Mouse (Mus musculus) intestine, embryonic 16.5 days (tissue): ENCODE measurements at regions not wholly inside any gene's neighbourhood (a gene's known extent, or its start where the extent isn't known, plus 50 kb on each side); places are given as distances from the start of the nearest gene placed in this dataset.
"Not testable (repeated sequence)": the region's sequence is repeated elsewhere in the genome, so short reads cannot be mapped to it uniquely, and the experiment has no call there.

Experiments
- ATAC-seq: fragments of 200-750 bp; cut with Nextera tagmentation; 2 replicates; pipeline ENCODE4 v1.8.0; 2017; ENCODE audit warnings: moderate TSS enrichment, moderate library complexity
- H3K27ac ChIP-seq: fragments of 300-500 bp; sonication (generic); 2 replicates; pipeline ENCODE4 v1.5.1; 2014; ENCODE audit warnings: mild to moderate bottlenecking, low read length
- H3K27me3 ChIP-seq: fragments of 300-500 bp; sonication (generic); replicated peaks from 2 replicates; pipeline ENCODE4 v1.6.1; 2014; ENCODE audit warnings: low read length, control low read depth, mixed read lengths; ENCODE audit not compliant: control insufficient read depth, insufficient read depth
- H3K36me3 ChIP-seq: fragments of 300-500 bp; sonication (generic); 2 replicates; pipeline ENCODE4 v1.6.1; 2014; ENCODE audit warnings: low read length, control low read depth; ENCODE audit not compliant: control insufficient read depth, insufficient read depth
- H3K4me1 ChIP-seq: fragments of 300-500 bp; sonication (generic); 2 replicates; pipeline ENCODE4 v1.6.1; 2014; ENCODE audit warnings: low read length, control low read depth, mixed read lengths; ENCODE audit not compliant: control insufficient read depth, insufficient read depth
- H3K4me2 ChIP-seq: fragments of 300-500 bp; sonication (generic); 2 replicates; pipeline ENCODE4 v1.6.1; 2014; ENCODE audit warnings: low read depth, low read length, control low read depth
- H3K4me3 ChIP-seq: fragments of 300-500 bp; sonication (generic); 2 replicates; pipeline ENCODE4 v1.5.1; 2014; ENCODE audit warnings: mild to moderate bottlenecking, low read length
- H3K9ac ChIP-seq: fragments of 300-500 bp; sonication (generic); 2 replicates; pipeline ENCODE4 v1.6.1; 2014; ENCODE audit warnings: low read depth, low read length
- H3K9me3 ChIP-seq: fragments of 300-500 bp; sonication (generic); 2 replicates; pipeline ENCODE4 v1.6.1; 2016; ENCODE audit warnings: low read length, control low read depth; ENCODE audit not compliant: control insufficient read depth
- WGBS: fragments of 180-500 bp; shearing (Covaris S2); extraction: QIAGEN DNeasy Blood & Tissue Kit; methylation state at CpG from one replicate; pipeline ENCODE4 v1.1.7; 2014; 5-methylcytosine and 5-hydroxymethylcytosine counted together

- 85% methylated on average over 2 of the region's 2 CpGs for WGBS
- ATAC-seq, result no peak
- H3K27ac ChIP-seq, result no peak overlapping the region
- H3K4me3 ChIP-seq, result no peak overlapping the region
- no peak overlapping the region for H3K4me2 ChIP-seq
- no peak overlapping the region for H3K9ac ChIP-seq
- no peaks in the 10 kb centered on the region for H3K27me3 ChIP-seq
- H3K4me1 ChIP-seq, result no peaks in the 10 kb centered on the region
- H3K36me3 ChIP-seq, result no peaks in the 10 kb centered on the region
- no peaks in the 10 kb centered on the region for H3K9me3 ChIP-seq
Observed at GRCm38 (mm10) chr10:11780302-11780701, 437.1 kb downstream of the Epm2a start.

DNA sequence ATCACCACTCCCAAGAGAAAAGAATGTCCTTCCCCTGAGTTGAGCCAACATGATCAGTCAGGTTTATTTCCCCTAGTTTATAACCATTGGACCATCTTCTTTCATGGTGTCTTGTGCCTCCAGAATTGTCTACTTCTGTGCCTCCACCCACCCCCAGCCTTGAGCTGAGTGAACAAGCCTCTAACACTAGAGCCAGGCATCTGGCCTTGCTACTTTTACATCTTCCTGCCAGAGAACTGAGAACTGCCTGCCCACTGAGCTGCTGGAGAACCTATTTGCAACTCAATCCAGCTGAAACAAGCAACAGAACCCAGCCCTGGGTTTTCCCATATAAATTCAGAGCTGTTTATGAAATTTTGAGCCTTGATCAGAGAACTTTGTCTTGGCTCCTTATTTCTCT is 444.0 kb downstream of the Epm2a start:
- no peak for ATAC-seq

GRCm38 (mm10) chr10:11799510-11799909 is 456.3 kb downstream of the Epm2a start:
- Histone ChIP-seq H3K9ac (no peak overlapping the region), H3K9me3 (no peaks in the 10 kb centered on the region), H3K4me3 (no peak overlapping the region), H3K36me3 (no peaks in the 10 kb centered on the region), H3K27me3 (no peaks in the 10 kb centered on the region), H3K4me2 (no peak overlapping the region), H3K4me1 (no peaks in the 10 kb centered on the region), H3K27ac (no peak overlapping the region)
- no peak for ATAC-seq
- 86% methylated on average over 3 of the region's 3 CpGs for WGBS

More for the DNA sequence above, 444.0 kb downstream of the Epm2a start:
- no peak overlapping the region for H3K4me3 ChIP-seq
- H3K27ac ChIP-seq, result no peak overlapping the region
- no peaks in the 10 kb centered on the region for H3K4me1 ChIP-seq
- H3K9ac ChIP-seq, result no peak overlapping the region
- no peaks in the 10 kb centered on the region for H3K9me3 ChIP-seq
- H3K4me2 ChIP-seq, result no peak overlapping the region
- H3K36me3 ChIP-seq, result no peaks in the 10 kb centered on the region
- no peaks in the 10 kb centered on the region for H3K27me3 ChIP-seq

DNA sequence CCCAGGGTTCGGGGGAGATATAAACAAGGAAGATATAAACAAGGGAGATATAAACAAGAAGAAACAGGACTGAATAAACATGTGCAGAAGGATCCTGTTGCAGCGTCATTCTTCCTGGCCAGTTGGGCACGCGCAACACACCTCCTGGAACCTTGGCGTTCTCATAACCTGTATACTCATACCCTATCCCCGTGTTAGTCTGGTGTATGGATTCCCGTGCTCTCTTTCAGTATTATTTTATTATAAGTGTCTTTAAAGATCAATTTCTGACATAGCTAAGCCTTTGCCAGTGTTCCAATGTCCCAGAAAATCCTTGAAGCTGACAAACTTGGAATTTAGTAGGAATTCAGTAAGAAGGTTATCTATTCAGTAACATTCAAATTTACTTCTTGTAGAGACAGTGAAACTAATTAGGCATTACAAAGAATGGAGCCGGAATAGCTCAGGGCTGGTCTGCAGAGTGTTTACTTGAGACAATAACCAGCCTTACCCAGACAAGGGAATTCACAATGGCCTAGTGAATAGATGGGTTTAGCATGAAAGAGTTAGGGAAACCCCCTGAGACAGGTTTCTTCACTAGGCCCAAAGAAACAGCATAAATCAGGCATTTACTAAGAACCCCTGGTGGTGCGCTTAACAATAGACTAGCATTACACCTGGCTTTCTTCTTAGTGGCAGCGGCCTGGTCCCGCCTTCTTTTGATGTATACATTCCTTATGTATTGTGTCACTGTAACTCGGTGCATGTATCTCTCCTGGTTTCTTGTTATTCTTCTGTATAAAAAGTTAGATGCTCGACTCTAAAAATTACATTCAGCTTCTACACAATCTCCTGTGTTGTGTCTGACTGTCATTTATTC is 458.4 kb downstream of the Epm2a start:
- WGBS, result 75% methylated on average over 13 of the region's 13 CpGs

DNA sequence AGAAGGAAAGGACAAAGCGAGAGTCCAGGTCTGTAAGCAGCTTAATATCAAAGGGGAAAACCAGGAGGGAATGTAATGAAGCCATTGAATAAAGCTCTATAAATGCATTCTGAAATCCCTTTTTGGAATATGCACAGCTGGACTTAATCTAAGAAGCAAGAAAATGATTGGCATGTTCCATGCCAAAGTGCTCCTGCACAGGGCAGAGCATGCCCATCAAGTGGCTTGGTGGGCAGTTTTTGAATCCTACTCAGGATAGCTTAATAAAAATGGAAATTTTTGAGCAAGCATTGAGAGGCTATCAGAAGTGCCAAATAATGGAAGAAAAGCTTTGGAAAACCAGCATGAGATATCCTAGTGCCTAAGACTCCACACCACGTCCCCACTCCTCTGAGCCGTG is 466.1 kb downstream of the Epm2a start:
- no peak for ATAC-seq
- no peak overlapping the region for H3K4me2 ChIP-seq
- H3K9me3 ChIP-seq, result no peaks in the 10 kb centered on the region
- no peak overlapping the region for H3K4me3 ChIP-seq
- no peaks in the 10 kb centered on the region for H3K4me1 ChIP-seq
- WGBS, result 86% methylated on average over 3 of the region's 3 CpGs
- H3K36me3 ChIP-seq, result no peaks in the 10 kb centered on the region
- H3K27me3 ChIP-seq, result no peaks in the 10 kb centered on the region
- no peak overlapping the region for H3K27ac ChIP-seq
- H3K9ac ChIP-seq, result no peak overlapping the region

More for the DNA sequence above, 458.4 kb downstream of the Epm2a start:
- not testable (repeated sequence) for H3K9me3 ChIP-seq, H3K27ac ChIP-seq, H3K36me3 ChIP-seq, ATAC-seq, H3K9ac ChIP-seq, H3K4me2 ChIP-seq, H3K4me1 ChIP-seq, H3K4me3 ChIP-seq, H3K27me3 ChIP-seq

- H3K27ac ChIP-seq, result no peak overlapping the region
- H3K4me1 ChIP-seq, result no peaks in the 10 kb centered on the region
- no peak overlapping the region for H3K4me3 ChIP-seq
- H3K9ac ChIP-seq, result no peak overlapping the region
- no peak for ATAC-seq
- 79% methylated on average over 3 of the region's 3 CpGs for WGBS
- no peaks in the 10 kb centered on the region for H3K9me3 ChIP-seq
- H3K4me2 ChIP-seq, result no peak overlapping the region
- no peaks in the 10 kb centered on the region for H3K36me3 ChIP-seq
- H3K27me3 ChIP-seq, result no peaks in the 10 kb centered on the region
Observed at GRCm38 (mm10) chr10:11822418-11822959, 479.3 kb downstream of the Epm2a start.

DNA sequence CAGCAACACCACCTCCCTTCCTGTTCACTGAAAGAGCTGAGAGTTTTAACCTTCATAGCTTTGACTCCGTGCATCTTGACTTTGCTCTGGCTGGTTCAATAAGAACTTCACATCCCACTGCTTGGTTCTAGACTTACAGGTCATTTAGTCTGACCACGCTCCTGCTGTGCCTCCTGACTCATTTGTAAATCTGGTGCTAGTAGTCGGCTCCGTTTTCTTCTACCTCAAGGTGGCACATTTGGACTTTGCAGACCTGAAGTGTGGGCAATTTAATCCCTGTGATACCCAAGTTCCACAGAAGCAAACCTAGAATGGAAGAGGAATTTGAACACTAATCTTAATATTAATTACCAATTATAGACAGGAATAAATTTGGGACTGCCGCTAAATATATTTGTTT is 497.9 kb downstream of the Epm2a start:
- no peak overlapping the region for H3K4me3 ChIP-seq
- H3K4me2 ChIP-seq, result no peak overlapping the region
- no peaks in the 10 kb centered on the region for H3K27me3 ChIP-seq
- WGBS, result 68% methylated on average over 5 of the region's 5 CpGs
- H3K9me3 ChIP-seq, result no peaks in the 10 kb centered on the region
- H3K9ac ChIP-seq, result no peak overlapping the region
- H3K4me1 ChIP-seq, result no peaks in the 10 kb centered on the region
- no peak for ATAC-seq
- no peak overlapping the region for H3K27ac ChIP-seq
- H3K36me3 ChIP-seq, result no peaks in the 10 kb centered on the region

DNA sequence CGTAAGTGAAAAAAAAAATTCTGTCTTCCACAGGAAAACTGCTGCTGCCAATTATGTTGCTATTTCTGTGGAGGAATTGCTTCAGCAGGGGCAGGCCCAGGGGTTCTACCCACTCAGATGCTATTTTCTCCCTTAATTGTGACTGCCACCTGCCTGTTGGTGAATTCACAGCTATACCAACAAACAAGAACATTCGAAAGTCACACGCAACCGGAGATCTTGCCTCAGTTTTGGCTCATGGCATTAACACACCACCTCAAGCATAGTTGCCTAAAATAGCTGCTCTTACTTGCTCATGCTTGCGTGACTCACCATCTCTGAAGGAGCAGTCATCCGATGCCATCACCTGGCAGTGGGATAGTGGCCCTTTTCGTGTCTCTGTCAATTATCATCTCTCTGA is 498.3 kb downstream of the Epm2a start:
- Histone ChIP-seq H3K27me3 (no peaks in the 10 kb centered on the region), H3K9me3 (no peaks in the 10 kb centered on the region), H3K4me1 (no peaks in the 10 kb centered on the region), H3K36me3 (no peaks in the 10 kb centered on the region), H3K27ac (no peak overlapping the region), H3K4me3 (no peak overlapping the region), H3K9ac (no peak overlapping the region), H3K4me2 (no peak overlapping the region)
- 90% methylated on average over 7 of the region's 7 CpGs for whole genome bisulfite sequencing
- no peak for ATAC-seq

GRCm38 (mm10) chr10:11846141-11846540 is 502.9 kb downstream of the Epm2a start:
- no peak overlapping the region for H3K4me2 ChIP-seq

More at GRCm38 (mm10) chr10:11846141-11846540, 502.9 kb downstream of the Epm2a start:
- Histone ChIP-seq H3K27me3 (no peaks in the 10 kb centered on the region), H3K36me3 (no peaks in the 10 kb centered on the region), H3K4me1 (no peaks in the 10 kb centered on the region), H3K9me3 (no peaks in the 10 kb centered on the region), H3K9ac (no peak overlapping the region), H3K27ac (no peak overlapping the region), H3K4me3 (no peak overlapping the region)
- WGBS, result 86% methylated on average over 1 of the region's 1 CpGs
- no peak for ATAC-seq
